In genomic region chr2:32895606-32896106, GRCm38 (mm10) we compare ENCODE assay signal across 7 mouse cellular contexts. TPM values are rescaled to one million over a fixed set of nuclear protein-coding genes. Genes with fewer than 3 reads are reported as not detected.
DNase-seq lines count a peak whose midpoint lies in the region; ATAC-seq and TF ChIP-seq lines count a peak whose summit lies in the region.

No protein-coding gene starts in this region.

- H3K4me3 ChIP-seq in hindbrain, embryonic 15.5 days = no peak overlapping the region
- no peak overlapping the region for H3K4me3 ChIP-seq in liver, postnatal 0 days (ENCODE audit: low read depth, low read length)

- peaks cover 25% of the 10 kb centered on the region for H3K4me1 ChIP-seq in hindbrain, embryonic 15.5 days (replicated peaks)
- peaks cover 29% of the 10 kb centered on the region for H3K4me1 ChIP-seq in liver, postnatal 0 days (ENCODE audit: insufficient read depth)

- no peak for TF ChIP-seq EP300 in liver, postnatal 0 days (IDR thresholded peaks at IDR 0.05; ENCODE audit: low read depth)

- H3K36me3 ChIP-seq in hindbrain, embryonic 15.5 days = no peaks in the 10 kb centered on the region
- no peaks in the 10 kb centered on the region for H3K36me3 ChIP-seq in liver, postnatal 0 days (replicated peaks; ENCODE audit: insufficient read depth, low read length)

- no peak overlapping the region for H3K9ac ChIP-seq in hindbrain, embryonic 15.5 days
- H3K9ac ChIP-seq in liver, postnatal 0 days (replicated peaks) = no peak overlapping the region

- DNase-seq in right cerebral cortex, adult 18-20 months = peak; percentile 56
- DNase-seq in right cerebral cortex, postnatal 14 days = no peak
- DNase-seq in liver, postnatal 0 days = peak; percentile 40
- no peak for DNase-seq in testis, postnatal 10 days (ENCODE audit: low spot score)

- TF ChIP-seq CTCF in liver, postnatal 0 days (IDR thresholded peaks at IDR 0.05; ENCODE audit: low read depth) = no peak

- no peaks in the 10 kb centered on the region for H3K27me3 ChIP-seq in hindbrain, embryonic 15.5 days
- H3K27me3 ChIP-seq in liver, postnatal 0 days (ENCODE audit: insufficient read depth, low read length) = no peaks in the 10 kb centered on the region

- H3K9me3 ChIP-seq in hindbrain, embryonic 15.5 days = no peaks in the 10 kb centered on the region
- no peaks in the 10 kb centered on the region for H3K9me3 ChIP-seq in liver, postnatal 0 days (ENCODE audit: low read length)

- peak overlapping the region; percentile 65 for H3K27ac ChIP-seq in hindbrain, embryonic 15.5 days (replicated peaks)
- H3K27ac ChIP-seq in liver, postnatal 0 days (ENCODE audit: low read depth) = 0 out of 2 replicates have a peak overlapping the region, but pooled peaks have one; percentile 31

- peak; percentile 51; the same call in 1 of the 2 replicates for ATAC-seq in hindbrain, embryonic 15.5 days (ENCODE audit: low FRiP score, low read depth)
- peak; percentile 46; the same call in 1 of the 2 replicates for ATAC-seq in liver, postnatal 0 days
- no peak for ATAC-seq in monocyte, adult 5-6 weeks (replicated peaks; ENCODE audit: insufficient number of reproducible peaks, low FRiP score, low TSS enrichment, poor library complexity, severe bottlenecking)
- no peak for ATAC-seq in megakaryocyte progenitor cell, adult 5-6 weeks (replicated peaks; ENCODE audit: poor library complexity)

- H3K4me2 ChIP-seq in hindbrain, embryonic 15.5 days = no peak overlapping the region
- peak overlapping the region; percentile 3; the same call in 1 of the 2 replicates for H3K4me2 ChIP-seq in liver, postnatal 0 days (ENCODE audit: low read depth, low read length)

- WGBS in hindbrain, embryonic 15.5 days = 27% methylated on average over 8 of the region's 8 CpGs
- 50% methylated on average over 7 of the region's 8 CpGs for WGBS in liver, postnatal 0 days (ENCODE audit: insufficient replicate concordance)

RNA-seq across cellular contexts. Expression of gene Fam129b, which starts 19.7 kb away (rescaled TPM):
- polyA plus RNA-seq in hindbrain, embryonic 15.5 days (2015; fragmentation: Nextera tagmentation; extraction: Ambion mirVana) = 33.5 and 33.9 TPM in 2 replicates
- polyA plus RNA-seq in liver, postnatal 0 days (2015; fragmentation: Nextera tagmentation; extraction: Ambion mirVana) = 5.2 and 5.9 TPM in 2 replicates
- total RNA-seq in monocyte, adult 5-6 weeks (2017) = 12.9 to 14.8 TPM (median 14.4 TPM) in 3 replicates
- 3.3 and 3.5 TPM in 2 replicates for total RNA-seq in megakaryocyte progenitor cell, adult 5-6 weeks (2015)
- total RNA-seq in megakaryocyte progenitor cell, adult 5-6 weeks (2017) = 6.5 and 6.8 TPM in 2 replicates

RNA-seq across cellular contexts. Expression of gene Stxbp1, which starts 48.6 kb away (rescaled TPM):
- polyA plus RNA-seq in hindbrain, embryonic 15.5 days (2015; fragmentation: Nextera tagmentation; extraction: Ambion mirVana) = 296 and 323 TPM in 2 replicates
- 2.1 and 2.3 TPM in 2 replicates for polyA plus RNA-seq in liver, postnatal 0 days (2015; fragmentation: Nextera tagmentation; extraction: Ambion mirVana)
- 0.43 to 1.2 TPM (median 1.1 TPM) in 3 replicates for total RNA-seq in monocyte, adult 5-6 weeks (2017)
- total RNA-seq in megakaryocyte progenitor cell, adult 5-6 weeks (2015) = 2.9 and 4.7 TPM in 2 replicates
- total RNA-seq in megakaryocyte progenitor cell, adult 5-6 weeks (2017) = 1.6 and 3.7 TPM in 2 replicates

Comparison
In these comparisons a context has a peak if more than half of its experiments do, and no peak if none do; other contexts are left out.
1. DNase-seq: peak in right cerebral cortex, adult 18-20 months (single experiment) and liver, postnatal 0 days (single experiment); none in right cerebral cortex, postnatal 14 days (single experiment) and testis, postnatal 10 days (single experiment).
2. ATAC-seq: peak in hindbrain, embryonic 15.5 days (single experiment) and liver, postnatal 0 days (single experiment); none in monocyte, adult 5-6 weeks (single experiment) and megakaryocyte progenitor cell, adult 5-6 weeks (single experiment).